Mouse (Mus musculus) urinary bladder, postnatal 0 days (tissue): ENCODE measurements around the gene Ceacam15. TPM values are rescaled to one million over a fixed set of nuclear protein-coding genes. Genes with fewer than 3 reads are reported as not detected.

Experiments used
- polyA plus RNA-seq: library from polyadenylated mRNA; unstranded; fragments of >200 nt; fragmentation: Nextera tagmentation; extraction: Ambion mirVana; gene quantifications from 2 replicates; pipeline ENCODE4 v1.2.1, GENCODE M21; 2015

Ceacam15 gene
- not detected in 2 replicates for polyA plus RNA-seq

DNA sequence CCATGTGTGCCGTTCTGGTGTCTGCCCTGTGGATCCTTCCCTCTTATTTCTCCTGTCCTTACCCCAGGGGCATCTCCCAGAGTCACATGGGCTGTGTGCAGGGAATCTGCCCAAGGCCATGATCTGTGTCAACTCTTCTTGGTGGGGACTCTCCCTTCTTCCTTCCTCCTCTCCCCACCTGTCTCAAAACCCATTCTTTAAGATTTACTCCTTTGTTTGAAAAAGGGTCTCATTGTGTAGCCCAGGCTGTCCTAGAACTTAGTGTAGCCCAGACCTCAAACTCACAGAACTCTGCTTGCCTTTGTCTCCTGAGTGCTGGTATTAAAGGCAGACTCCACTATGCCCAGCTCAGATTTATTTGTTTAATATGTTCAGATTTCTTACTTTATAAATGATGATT lies at the start of gene Ceacam15:
TSS of gene Ceacam15 (minus strand) at position 101 of the 400 bp plus-strand sequence.

DNA sequence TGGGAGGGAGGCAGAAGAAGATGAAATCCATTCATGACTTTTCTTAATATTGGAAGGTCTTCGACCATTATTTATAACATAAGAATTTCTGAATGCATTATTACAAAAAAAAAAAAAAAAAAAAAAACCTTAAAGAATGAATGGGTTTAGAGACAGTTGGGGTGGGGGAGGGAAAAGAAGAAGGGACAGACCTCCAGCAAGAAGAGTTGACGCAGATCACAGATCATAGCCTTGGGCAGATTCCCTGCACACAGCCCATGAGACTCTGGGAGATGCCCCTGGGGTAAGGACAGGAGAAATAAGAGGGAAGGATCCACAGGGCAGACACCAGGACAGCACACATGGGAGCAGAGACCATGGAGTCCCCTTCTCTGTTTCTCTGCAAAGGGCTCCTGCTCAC lies 46.1 kb upstream of the Ceacam15 start, which contains the start of gene Ceacam9:
TSS of gene Ceacam9 (plus strand) at position 301 of the 400 bp plus-strand sequence.

Other genes starting within 250 kb of the Ceacam15 start
- gene Tmem160, start 222.9 kb downstream of the Ceacam15 start, polyA plus RNA-seq = 76.6 and 78.8 TPM in 2 replicates
- gene Npas1, start 198.0 kb downstream of the Ceacam15 start, polyA plus RNA-seq = 0.17 and 0.27 TPM in 2 replicates
- 6.3 and 7.7 TPM in 2 replicates for gene Arhgap35, start 60.7 kb downstream of the Ceacam15 start, polyA plus RNA-seq
- not detected in 2 replicates for gene Ceacam9, start 46.2 kb upstream of the Ceacam15 start, polyA plus RNA-seq
- 200 and 222 TPM in 2 replicates for gene Ap2s1, start 62.7 kb upstream of the Ceacam15 start, polyA plus RNA-seq
- 67.1 and 67.9 TPM in 2 replicates for gene Slc1a5, start 105.6 kb upstream of the Ceacam15 start, polyA plus RNA-seq
- gene Strn4, start 140.2 kb upstream of the Ceacam15 start, polyA plus RNA-seq = 52.7 and 60.9 TPM in 2 replicates
- gene Fkrp, start 141.0 kb upstream of the Ceacam15 start, polyA plus RNA-seq = 19.3 and 24.5 TPM in 2 replicates
- 6.1 and 8.0 TPM in 2 replicates for gene Prkd2, start 167.2 kb upstream of the Ceacam15 start, polyA plus RNA-seq
- 6.9 and 7.3 TPM in 2 replicates for gene Dact3, start 199.6 kb upstream of the Ceacam15 start, polyA plus RNA-seq
- gene Gng8, start 216.1 kb upstream of the Ceacam15 start, polyA plus RNA-seq = 8.4 and 9.0 TPM in 2 replicates
- gene Ptgir, start 230.8 kb upstream of the Ceacam15 start, polyA plus RNA-seq = 1.0 and 1.7 TPM in 2 replicates
- 49.1 and 59.2 TPM in 2 replicates for gene Calm3, start 248.4 kb upstream of the Ceacam15 start, polyA plus RNA-seq